Mouse (Mus musculus): Measurements from ENCODE around the gene Hist1h2ai. TPM values are rescaled to one million over a fixed set of nuclear protein-coding genes. Genes with fewer than 3 reads are reported as not detected.
"Not testable (repeated sequence)": the region's sequence is repeated elsewhere in the genome, so short reads cannot be mapped to it uniquely, and the experiment has no call there.

Hist1h2ai gene
- polyA plus RNA-seq, 1 experiment from 2014 or later: 3.5 TPM

GRCm38 (mm10) chr13:21722993-21723836 lies 7.0 kb downstream of the Hist1h2ai start:
- WGBS: 29% methylated on average over 5 of the region's 5 CpGs
- no peak overlapping the region for H3K27ac ChIP-seq (ENCODE audit: low read length)
- H3K36me3 ChIP-seq (ENCODE audit: control insufficient read depth, insufficient read depth, low read length): no peaks in the 10 kb centered on the region

GRCm38 (mm10) chr13:21727948-21728572 lies 11.8 kb downstream of the Hist1h2ai start:
- no peak overlapping the region for H3K4me3 ChIP-seq (ENCODE audit: low read depth, low read length)
- WGBS: 18% methylated on average over 11 of the region's 11 CpGs
- peak overlapping the region; percentile 14; the same call in 1 of the 2 replicates for H3K27ac ChIP-seq (ENCODE audit: low read length)
- H3K36me3 ChIP-seq (ENCODE audit: control insufficient read depth, insufficient read depth, low read length): no peaks in the 10 kb centered on the region
- no peak overlapping the region for H3K4me2 ChIP-seq (ENCODE audit: low read length)
- ATAC-seq: 0 out of 2 replicates have a peak, but pooled peaks have one; percentile 25
- no peak overlapping the region for H3K9ac ChIP-seq (ENCODE audit: low read depth, low read length)
- no peaks in the 10 kb centered on the region for H3K27me3 ChIP-seq (ENCODE audit: control insufficient read depth, insufficient read depth, low read depth, low read length)
- H3K4me1 ChIP-seq (ENCODE audit: control insufficient read depth, insufficient read depth, low read length): peaks cover 2% of the 10 kb centered on the region; the same call in 1 of the 2 replicates
- no peaks in the 10 kb centered on the region for H3K9me3 ChIP-seq (replicated peaks; ENCODE audit: control insufficient read depth, low read length, poor library complexity, severe bottlenecking)

More at GRCm38 (mm10) chr13:21722993-21723836, 7.0 kb downstream of the Hist1h2ai start:
- ATAC-seq: no peak
- Histone ChIP-seq H3K4me2 (ENCODE audit: low read length) (no peak overlapping the region), H3K9ac (ENCODE audit: low read depth, low read length) (no peak overlapping the region), H3K9me3 (replicated peaks; ENCODE audit: control insufficient read depth, low read length, poor library complexity, severe bottlenecking) (no peaks in the 10 kb centered on the region), H3K4me3 (ENCODE audit: low read depth, low read length) (no peak overlapping the region), H3K27me3 (ENCODE audit: control insufficient read depth, insufficient read depth, low read depth, low read length) (no peaks in the 10 kb centered on the region), H3K4me1 (ENCODE audit: control insufficient read depth, insufficient read depth, low read length) (peaks cover 16% of the 10 kb centered on the region)

DNA sequence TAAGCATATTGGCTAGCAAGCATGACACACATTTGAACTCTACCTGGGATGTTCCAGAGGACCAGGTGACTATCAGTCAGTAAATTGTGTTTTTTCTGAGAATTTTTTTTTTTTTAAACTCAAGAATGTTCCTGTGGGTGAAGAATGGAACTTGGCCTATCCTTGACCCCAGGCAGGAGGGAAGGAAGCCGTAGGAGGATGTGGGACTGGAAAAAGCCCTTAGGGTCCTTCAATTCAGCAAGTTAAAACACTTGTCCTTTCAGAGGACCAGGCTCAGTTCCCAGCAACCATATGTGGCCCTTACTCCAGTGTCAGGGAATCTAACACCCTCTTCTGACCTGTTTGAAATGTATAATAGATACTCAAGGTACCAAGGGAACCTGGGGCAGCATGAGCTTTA lies 13.3 kb downstream of the Hist1h2ai start:
- Histone ChIP-seq H3K9me3 (replicated peaks; ENCODE audit: control insufficient read depth, low read length, poor library complexity, severe bottlenecking) (no peaks in the 10 kb centered on the region), H3K4me2 (ENCODE audit: low read length) (no peak overlapping the region), H3K4me1 (ENCODE audit: control insufficient read depth, insufficient read depth, low read length) (peaks cover 5% of the 10 kb centered on the region; the same call in 1 of the 2 replicates), H3K36me3 (ENCODE audit: control insufficient read depth, insufficient read depth, low read length) (no peaks in the 10 kb centered on the region), H3K9ac (ENCODE audit: low read depth, low read length) (no peak overlapping the region), H3K27me3 (ENCODE audit: control insufficient read depth, insufficient read depth, low read depth, low read length) (no peaks in the 10 kb centered on the region), H3K4me3 (ENCODE audit: low read depth, low read length) (no peak overlapping the region), H3K27ac (ENCODE audit: low read length) (no peak overlapping the region)
- 77% methylated on average over 1 of the region's 1 CpGs for WGBS
- no peak for ATAC-seq

DNA sequence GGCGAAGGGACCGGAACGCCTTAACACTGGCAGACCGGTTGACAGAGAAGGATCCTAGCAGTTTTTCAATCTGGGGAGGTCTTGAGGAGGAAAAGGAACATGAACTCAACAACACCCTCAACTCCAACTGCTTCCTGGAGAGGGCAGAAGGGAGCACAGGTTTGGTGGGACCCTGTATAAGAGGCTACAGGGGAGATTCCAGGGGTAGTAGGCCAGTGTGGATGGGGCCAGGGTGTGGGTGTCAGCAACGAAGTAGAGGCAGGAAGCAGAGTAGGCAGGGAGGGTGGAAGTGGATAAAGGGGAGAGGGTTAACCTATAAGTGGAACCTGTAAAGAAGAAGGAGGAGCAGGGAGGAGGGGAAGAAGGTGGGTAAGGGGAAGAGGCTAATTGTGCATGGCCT lies 17.2 kb downstream of the Hist1h2ai start:
- Histone ChIP-seq H3K4me3 (ENCODE audit: low read depth, low read length) (no peak overlapping the region), H3K4me1 (ENCODE audit: control insufficient read depth, insufficient read depth, low read length) (peaks cover 11% of the 10 kb centered on the region), H3K36me3 (ENCODE audit: control insufficient read depth, insufficient read depth, low read length) (no peaks in the 10 kb centered on the region), H3K4me2 (ENCODE audit: low read length) (no peak overlapping the region), H3K9me3 (replicated peaks; ENCODE audit: control insufficient read depth, low read length, poor library complexity, severe bottlenecking) (no peaks in the 10 kb centered on the region), H3K9ac (ENCODE audit: low read depth, low read length) (no peak overlapping the region; the same call in 1 of the 2 replicates), H3K27ac (ENCODE audit: low read length) (peak overlapping the region; percentile 95), H3K27me3 (ENCODE audit: control insufficient read depth, insufficient read depth, low read depth, low read length) (no peaks in the 10 kb centered on the region)
- peak; percentile 30; the same call in 1 of the 2 replicates for ATAC-seq
- 72% methylated on average over 5 of the region's 5 CpGs for WGBS

DNA sequence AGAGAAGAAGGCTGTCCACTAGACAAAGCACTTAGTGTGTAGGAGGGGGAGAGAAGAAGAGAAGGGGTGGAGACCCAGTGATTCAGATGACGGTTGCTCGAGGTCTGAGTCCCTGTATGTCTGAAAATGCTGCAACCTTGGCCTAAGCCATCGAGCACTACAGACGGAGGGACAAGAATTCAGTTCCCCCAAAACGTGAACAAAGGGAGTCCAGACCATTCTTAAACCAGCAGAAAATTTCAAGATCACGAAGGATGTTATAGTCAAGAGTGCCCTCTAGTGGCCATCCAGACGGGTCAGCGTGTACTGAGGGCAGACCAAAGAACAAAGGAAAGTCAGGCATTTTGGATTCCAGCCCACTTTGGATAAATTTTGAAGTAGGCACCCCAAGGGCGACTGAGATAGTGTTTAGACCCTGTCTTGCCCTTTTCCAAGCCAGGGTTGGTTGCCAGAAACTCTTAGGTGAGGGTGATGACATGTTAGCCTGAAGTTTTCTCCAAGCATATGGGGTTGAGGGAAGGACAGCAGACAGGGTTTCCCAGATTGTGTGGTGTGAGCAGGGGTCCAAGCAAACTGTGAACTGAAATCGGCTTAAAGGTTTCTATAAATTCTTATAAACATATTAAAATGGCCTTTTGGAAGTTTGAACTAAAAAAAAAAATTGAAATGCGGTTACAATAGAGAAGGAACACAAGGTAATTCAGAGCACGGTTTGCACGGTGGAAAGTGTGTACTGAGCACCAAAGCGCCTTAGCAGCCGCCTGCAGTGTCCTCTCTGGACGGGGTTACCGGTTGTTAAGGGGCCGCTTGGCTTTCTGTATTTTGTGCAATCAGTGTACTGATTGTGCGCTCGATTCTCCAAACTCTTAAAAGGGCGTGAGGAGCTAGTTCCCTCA lies 18.0 kb downstream of the Hist1h2ai start:
- no peaks in the 10 kb centered on the region for H3K36me3 ChIP-seq (ENCODE audit: control insufficient read depth, insufficient read depth, low read length)
- no peaks in the 10 kb centered on the region for H3K9me3 ChIP-seq (replicated peaks; ENCODE audit: control insufficient read depth, low read length, poor library complexity, severe bottlenecking)
- peak overlapping the region; percentile 95 for H3K27ac ChIP-seq (ENCODE audit: low read length)
- whole genome bisulfite sequencing: under 1% methylated on average over 21 of the region's 21 CpGs
- no peaks in the 10 kb centered on the region for H3K27me3 ChIP-seq (ENCODE audit: control insufficient read depth, insufficient read depth, low read depth, low read length)
- peak overlapping the region; percentile 63 for H3K9ac ChIP-seq (ENCODE audit: low read depth, low read length)
- peak; percentile 83 for ATAC-seq
- H3K4me2 ChIP-seq (ENCODE audit: low read length): peak overlapping the region; percentile 85
- H3K4me3 ChIP-seq (ENCODE audit: low read depth, low read length): peak overlapping the region; percentile 54
- peaks cover 11% of the 10 kb centered on the region for H3K4me1 ChIP-seq (ENCODE audit: control insufficient read depth, insufficient read depth, low read length)

DNA sequence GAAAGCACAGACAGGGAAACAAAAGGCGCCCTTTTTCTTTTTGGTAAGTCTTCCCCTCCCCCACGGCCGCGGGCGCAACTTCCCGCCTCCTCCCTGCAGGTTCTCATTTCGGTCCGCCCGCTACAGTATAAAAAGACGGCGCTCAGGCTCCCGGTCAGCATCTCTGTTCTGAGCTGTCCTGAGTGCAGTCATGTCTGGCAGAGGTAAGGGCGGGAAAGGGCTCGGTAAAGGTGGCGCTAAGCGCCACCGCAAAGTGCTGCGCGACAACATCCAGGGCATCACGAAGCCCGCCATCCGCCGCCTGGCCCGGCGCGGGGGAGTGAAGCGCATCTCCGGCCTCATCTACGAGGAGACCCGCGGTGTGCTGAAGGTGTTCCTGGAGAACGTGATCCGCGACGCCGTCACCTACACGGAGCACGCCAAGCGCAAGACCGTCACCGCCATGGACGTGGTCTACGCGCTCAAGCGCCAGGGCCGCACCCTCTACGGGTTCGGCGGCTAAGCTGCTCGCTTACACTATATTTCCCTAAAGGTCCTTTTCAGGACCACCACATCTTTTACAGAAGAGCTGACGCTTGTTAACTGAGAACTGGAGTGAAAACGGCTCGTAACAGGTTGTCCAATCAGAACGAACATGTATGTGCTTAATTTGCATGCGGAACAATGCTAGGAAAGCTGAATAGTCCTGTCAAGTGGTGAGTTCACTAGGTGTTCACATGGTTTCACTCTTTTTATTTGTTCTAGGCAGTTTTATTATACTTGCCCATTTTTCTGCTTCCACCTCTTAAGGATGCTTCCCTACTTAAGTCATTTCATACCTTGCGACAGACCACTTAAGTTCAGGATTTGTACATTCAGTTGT lies 18.9 kb downstream of the Hist1h2ai start, which contains the start of gene Hist1h4j:
Gene Hist1h4j (plus strand): TSS at position 159 of the 862 bp plus-strand sequence.
- not testable (repeated sequence) for H3K9me3 ChIP-seq (replicated peaks; ENCODE audit: control insufficient read depth, low read length, poor library complexity, severe bottlenecking); H3K36me3 ChIP-seq (ENCODE audit: control insufficient read depth, insufficient read depth, low read length); H3K27me3 ChIP-seq (ENCODE audit: control insufficient read depth, insufficient read depth, low read depth, low read length)
- whole genome bisulfite sequencing: under 1% methylated on average over 40 of the region's 56 CpGs
- Histone ChIP-seq H3K4me1 (ENCODE audit: control insufficient read depth, insufficient read depth, low read length) (peaks cover 11% of the 10 kb centered on the region), H3K4me2 (ENCODE audit: low read length) (peak within 1 kb of the TSS; percentile 85), H3K27ac (ENCODE audit: low read length) (peak within 1 kb of the TSS; percentile 95), H3K9ac (ENCODE audit: low read depth, low read length) (peak within 1 kb of the TSS; percentile 63), H3K4me3 (ENCODE audit: low read depth, low read length) (peak within 1 kb of the TSS; percentile 54)
- peak; percentile 93 for ATAC-seq

DNA sequence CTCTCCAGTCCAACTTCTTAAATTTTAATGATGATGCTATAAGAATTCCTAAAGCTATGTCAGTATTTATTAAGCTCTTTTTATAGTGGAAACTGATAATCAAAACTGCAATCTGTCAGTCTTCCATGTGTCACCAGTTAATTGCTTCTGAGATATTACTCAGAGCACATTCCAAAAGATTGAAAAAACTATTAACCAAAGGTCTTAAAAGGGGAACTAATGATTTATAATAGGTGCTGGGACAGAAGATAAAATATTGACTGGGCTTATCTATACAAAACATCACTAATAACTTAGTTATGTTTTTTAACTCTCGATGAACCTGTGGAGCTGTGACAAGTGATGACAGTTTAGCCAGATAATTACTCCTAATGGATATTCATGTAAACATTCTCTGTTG lies 28.8 kb downstream of the Hist1h2ai start:
- Histone ChIP-seq H3K27me3 (ENCODE audit: control insufficient read depth, insufficient read depth, low read depth, low read length) (no peaks in the 10 kb centered on the region), H3K9me3 (replicated peaks; ENCODE audit: control insufficient read depth, low read length, poor library complexity, severe bottlenecking) (no peaks in the 10 kb centered on the region), H3K9ac (ENCODE audit: low read depth, low read length) (no peak overlapping the region), H3K4me2 (ENCODE audit: low read length) (no peak overlapping the region), H3K4me1 (ENCODE audit: control insufficient read depth, insufficient read depth, low read length) (peaks cover 15% of the 10 kb centered on the region), H3K4me3 (ENCODE audit: low read depth, low read length) (no peak overlapping the region), H3K36me3 (ENCODE audit: control insufficient read depth, insufficient read depth, low read length) (no peaks in the 10 kb centered on the region), H3K27ac (ENCODE audit: low read length) (no peak overlapping the region)
- ATAC-seq: no peak
- 94% methylated on average over 1 of the region's 1 CpGs for WGBS

Data from midbrain, embryonic 16.5 days (tissue).